Mouse (Mus musculus) kidney, postnatal 4 days (tissue): ENCODE measurements around the gene Ceacam20.
"Not testable (repeated sequence)": the region's sequence is repeated elsewhere in the genome, so short reads cannot be mapped to it uniquely, and the experiment has no call there.

Source experiments
- DNase-seq, 2 experiments: peaks; one replicate each; pipeline ENCODE4 v3.0.0; 2021; ENCODE audit warnings: mixed read lengths in 2 of 2

Ceacam20 gene

DNA sequence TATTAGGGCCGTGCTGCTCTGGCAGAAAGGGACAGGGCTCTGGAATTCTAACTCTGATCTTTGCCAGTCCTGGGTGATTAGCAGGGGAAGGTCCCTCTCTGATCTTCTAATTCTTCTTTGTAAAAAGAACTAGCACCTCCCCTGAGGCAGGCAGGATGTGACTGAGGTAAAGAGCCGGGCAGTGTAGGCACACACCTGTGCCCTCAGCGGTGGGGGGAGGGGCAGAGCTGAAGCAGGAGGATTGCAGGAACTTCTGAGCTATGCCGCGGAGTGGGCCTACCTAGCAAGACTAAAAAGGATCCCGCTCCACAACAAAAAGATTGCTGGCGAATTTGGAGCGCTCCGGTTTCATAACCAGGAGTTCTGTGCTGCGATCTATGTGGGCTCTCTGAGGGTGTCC lies 15.2 kb upstream of the Ceacam20 start:
- DNase-seq = peak; percentile 13 to 16

DNA sequence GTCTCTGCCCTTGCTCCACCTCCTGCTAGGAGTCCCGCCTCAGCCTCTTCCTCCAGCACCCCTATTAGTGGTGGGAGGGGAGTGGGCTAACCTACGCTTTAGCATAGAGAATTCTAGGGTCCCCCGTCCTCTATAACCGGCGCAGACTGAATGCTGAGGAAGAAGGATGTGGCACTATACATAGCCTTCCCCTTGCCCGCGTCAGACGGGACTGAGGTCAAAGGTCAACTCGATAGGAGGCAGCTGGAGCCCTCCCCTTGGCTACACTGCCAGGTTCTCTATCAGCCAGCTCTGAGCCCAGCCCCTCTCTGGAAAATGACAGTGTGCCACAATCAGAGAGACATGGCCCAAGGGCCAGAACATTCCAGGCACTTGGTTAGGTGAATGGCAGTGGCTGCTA lies 14.6 kb upstream of the Ceacam20 start, which contains the start of gene Igsf23:
Gene Igsf23 (minus strand): TSS at position 168 of the 400 bp plus-strand sequence.
- no peak for DNase-seq

DNA sequence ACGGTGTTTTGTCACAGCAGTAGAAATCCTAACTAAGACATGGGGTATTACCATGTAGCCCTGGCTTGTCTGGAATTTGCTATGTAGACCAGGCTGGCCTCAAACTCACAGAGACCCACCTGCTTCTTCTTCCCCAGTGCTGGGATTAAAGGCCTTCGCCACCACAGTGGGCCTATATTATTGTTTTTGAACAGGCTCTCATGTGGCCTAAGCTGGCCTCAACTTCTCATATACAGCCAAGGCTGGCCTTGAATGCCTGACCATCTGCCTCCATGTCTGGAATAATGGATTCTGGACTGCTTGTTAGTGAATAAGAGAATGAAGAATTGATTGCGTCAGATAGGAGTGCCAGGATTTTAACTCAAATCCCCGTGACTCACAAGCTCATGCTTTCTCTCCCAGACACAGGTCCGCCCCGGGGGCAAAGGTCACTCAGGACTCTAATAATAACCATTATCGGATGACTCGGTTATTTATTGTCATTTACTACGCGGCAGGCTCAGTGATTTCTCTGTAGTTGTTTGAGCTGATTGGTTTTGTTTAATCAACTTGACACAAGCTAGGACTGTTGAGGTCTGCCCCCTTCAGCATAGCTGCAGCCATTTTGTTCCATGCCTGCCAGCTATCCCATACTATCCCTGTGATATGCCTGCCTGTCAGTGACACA lies 12.8 kb upstream of the Ceacam20 start:
- DNase-seq = peak in 1 of 2 experiments; percentile 25

DNA sequence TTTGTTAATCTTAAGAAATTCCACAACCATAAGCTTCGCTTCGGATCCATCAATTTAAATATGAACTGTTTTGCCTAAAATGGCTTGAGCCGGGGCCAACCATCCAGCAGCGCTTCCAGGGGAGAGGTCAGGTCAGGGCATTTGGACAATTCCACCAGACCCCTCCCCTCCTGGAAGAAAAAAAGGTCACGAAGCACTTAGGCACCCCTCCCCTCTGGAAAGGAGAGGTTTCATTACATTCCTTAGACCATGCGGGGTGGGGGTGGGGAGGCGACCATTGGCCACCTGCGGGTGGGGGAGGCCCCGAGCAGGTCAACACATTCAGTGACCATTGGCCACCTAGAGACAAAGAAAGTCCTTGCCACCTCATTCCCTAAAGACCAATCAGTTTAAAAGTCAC lies 12.2 kb upstream of the Ceacam20 start:
- DNase-seq = no peak

DNA sequence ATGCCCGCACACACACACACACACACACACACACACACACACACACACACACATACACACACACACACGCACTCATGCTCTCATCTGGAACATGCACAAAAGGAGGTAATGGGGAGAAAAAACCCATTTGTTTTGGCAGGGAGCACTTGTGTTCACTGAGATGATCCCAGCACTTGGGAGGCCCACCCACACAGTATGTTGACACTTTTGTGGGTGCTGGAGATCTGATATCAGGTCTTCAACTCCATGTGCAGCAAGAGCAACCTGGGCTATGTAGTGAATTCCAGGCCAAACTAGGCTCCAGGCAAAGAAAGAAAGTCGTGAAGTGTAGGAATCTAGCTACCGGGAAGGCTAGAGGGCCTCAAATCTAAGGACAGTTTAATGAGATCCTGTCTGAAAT lies 9.4 kb upstream of the Ceacam20 start:
- no peak for DNase-seq

DNA sequence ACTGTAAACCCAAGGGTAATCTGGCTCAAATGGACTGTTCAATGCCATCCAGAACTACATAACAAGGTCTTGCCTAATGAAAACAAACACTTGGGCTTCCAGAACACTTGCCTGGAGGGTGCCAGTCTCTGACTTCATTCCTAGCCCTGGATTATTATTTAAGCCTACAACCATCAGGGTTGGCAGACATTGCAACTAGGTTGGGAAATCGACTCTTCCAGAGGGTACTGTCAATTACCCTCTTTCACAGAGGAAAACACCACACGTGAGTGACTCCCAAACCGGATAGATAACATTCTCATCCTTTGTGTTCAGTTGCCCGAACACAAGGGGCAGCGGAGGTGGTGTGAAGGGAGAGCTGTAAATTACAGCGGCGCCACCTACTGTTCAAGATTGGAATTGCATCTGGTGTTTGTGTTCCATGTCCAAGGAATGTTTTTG lies 8.9 kb upstream of the Ceacam20 start:
- DNase-seq = peak; percentile 94

DNA sequence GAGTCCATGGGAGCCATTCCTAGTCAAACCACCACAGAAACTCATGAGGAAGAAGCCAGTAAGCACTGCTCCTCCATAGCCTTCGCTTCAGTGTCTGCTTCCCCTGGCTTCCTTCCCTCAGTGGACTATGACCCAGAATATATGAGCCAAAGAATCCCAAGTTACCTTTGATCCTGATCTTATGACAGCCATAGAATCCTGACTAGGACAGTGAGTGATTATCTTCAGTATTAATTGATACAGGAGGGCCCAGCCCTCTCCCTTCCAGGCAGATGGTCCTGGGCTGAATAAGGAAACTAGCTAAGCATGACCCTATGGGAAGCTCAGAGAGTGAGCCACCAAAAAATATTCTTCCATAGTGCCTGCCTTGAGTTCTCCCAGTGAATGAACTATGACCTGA lies 2.8 kb upstream of the Ceacam20 start:
- no peak for DNase-seq

DNA sequence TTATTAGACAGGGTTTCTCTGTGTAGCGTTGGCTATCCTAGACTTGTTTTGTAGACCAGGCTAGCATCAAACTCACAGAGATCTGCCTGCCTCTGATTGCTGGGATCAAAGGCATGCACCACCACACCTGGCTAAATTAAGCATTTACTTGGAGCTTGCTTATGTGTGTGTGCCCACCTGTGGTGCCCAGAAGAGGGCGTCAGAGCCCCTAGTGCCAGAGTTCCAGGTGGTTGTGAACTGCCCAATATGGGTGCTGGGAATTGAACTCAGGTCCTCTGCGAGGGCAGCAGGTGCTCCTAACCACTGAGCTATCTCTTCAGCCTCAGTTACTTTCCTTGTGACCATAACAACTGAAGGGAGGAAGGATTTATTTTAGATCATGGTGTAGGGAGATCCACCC lies 3.9 kb downstream of the Ceacam20 start:
- no peak for DNase-seq

DNA sequence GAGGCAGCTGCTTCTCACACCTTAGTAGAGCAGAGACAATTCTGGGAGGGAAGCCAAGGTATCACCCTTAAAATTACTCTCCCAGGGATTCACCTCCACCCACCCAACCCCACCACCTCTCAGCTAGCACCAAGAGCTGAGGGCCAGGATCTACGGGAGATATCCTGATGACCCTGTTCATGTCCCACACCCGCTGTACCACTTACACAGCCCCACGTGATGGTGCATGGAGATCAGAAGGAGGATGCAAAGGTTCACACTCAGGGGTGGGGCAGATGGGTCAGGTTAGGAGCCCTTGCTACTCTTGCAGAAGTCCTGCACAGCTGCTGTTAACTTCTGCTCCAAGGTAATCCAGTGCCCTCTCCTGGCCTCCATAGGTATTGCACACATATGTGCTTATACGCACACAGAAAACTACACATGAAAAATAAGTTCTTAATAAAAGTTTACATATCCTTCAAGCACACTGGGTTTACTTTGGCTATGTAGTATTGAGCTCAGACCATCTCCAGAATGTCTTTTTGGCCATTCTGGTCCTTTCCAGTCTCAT lies 4.4 kb downstream of the Ceacam20 start:
- DNase-seq = no peak

DNA sequence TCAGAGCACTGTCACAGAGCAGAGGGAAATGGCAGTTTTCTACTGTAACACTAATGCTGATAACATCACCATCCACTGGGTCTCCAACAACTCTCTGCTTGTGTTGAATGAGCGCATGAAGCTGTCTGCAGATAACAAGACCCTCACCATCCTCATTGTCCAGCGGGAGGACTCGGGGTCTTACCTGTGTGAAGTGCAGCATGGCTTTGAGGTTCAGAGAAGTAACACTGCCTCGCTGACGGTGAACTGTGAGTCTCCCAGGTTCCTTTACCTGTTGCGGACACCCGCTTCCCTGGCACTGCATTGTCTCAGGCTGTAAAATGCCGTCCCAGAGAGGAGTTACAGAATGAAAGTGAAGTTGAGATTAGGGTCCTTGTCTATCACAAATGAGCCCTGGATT lies 5.0 kb downstream of the Ceacam20 start:
- no peak for DNase-seq

DNA sequence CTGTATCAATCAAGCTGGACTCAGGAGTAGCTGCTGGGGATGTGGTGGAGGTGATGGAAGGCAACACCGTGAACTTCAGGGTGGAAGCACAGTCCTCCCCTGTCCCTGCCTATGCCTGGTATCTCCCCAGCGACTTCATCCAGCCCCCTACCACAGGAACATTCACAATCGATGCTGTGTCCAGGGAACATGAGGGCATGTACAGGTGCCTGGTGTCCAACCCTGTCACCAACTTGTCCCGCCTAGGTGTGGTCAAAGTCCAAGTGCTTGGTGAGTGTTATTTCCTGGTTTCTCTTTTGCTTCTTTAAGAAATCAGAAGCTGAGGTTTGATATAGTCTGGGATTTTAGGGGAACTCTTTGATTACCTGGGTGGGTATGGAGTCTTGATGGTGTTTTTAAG lies 6.3 kb downstream of the Ceacam20 start:
- DNase-seq = no peak

DNA sequence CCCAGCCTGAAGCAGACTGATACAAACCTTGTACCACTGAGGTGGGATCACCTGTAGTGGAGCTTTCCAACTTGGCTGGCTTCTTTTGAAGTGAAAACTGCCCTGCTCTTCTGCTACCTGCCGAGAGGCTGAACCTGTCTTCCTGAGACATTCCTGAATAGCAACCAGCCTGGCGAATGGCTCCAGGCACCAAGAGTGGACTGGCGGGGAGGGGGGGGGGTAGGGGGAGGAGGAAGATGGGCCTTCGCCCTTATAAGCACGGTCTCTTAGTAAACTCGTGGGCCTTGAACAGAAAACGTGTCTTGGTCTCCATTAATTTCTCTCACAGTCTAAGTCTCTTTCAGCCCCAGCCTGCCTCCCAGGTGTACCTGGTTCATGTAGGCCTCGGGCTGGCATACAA lies 26.0 kb downstream of the Ceacam20 start, which contains the start of gene Nlrp9b:
Gene Nlrp9b (plus strand): TSS at position 301 of the 400 bp plus-strand sequence.
- DNase-seq = not testable (repeated sequence)

DNA sequence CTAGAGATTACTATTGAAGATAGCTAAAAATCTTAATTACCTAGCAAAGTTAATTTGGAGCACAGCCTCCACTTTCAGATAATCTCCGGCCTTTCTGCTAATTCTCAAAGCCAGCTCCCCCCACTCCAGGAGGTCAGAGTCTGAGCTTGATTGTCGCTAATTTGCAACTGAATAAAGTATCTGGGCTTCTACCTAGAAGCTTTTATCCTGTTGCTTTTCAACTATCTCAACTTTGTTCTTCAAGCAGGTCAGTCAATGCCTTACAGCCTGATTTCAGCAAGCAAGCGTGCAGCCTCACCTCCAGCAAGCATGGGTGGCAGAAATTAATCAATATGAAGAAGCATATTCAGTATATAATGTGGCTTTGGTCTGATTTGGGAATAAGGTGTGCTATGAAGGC lies 31.5 kb downstream of the Ceacam20 start:
- not testable (repeated sequence) for DNase-seq

DNA sequence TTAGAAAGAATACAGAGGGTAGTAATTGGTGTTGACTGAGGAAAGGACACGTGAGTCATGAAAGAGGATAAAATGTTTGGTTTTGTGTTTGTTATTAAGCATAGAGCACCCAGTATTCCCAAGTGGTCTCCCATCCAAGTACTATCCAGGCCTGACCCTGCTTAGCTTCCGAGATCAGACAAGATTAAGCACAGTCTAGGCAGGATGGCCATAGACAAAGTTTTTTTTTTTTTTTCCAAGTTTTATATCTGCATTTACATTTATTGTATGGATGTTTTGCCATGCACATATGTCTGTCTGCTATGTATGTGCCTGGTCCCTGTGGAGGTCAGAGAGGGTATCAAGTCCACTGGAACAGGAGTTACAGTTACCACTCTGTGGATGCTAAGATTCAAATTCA lies 44.8 kb downstream of the Ceacam20 start:
- DNase-seq = no peak
